Comparison of ENCODE assay signal across 8 mouse cellular contexts in genomic region chr9:108569381-108570206, GRCm38 (mm10). TPM values are rescaled to one million over a fixed set of nuclear protein-coding genes. Genes with fewer than 3 reads are reported as not detected.
DNase-seq lines count a peak whose midpoint lies in the region; ATAC-seq and TF ChIP-seq lines count a peak whose summit lies in the region.

Gene Dalrd3, plus strand, starts transcription at chr9:108569886.

- TF ChIP-seq CTCF in ES-Bruce4 (IDR thresholded peaks at IDR 0.05; ENCODE audit: low read depth, low read length): no peak
- TF ChIP-seq CTCF in heart, postnatal 0 days (IDR thresholded peaks at IDR 0.05; ENCODE audit: low read depth): no peak
- no peak for TF ChIP-seq CTCF in lung, adult 2 months (IDR thresholded peaks at IDR 0.05; ENCODE audit: insufficient read depth, low read length)

- H3K36me3 ChIP-seq in ES-Bruce4 (ENCODE audit: control insufficient read depth, insufficient read depth, low read length, poor library complexity, severe bottlenecking): peaks cover 23% of the 10 kb centered on the region
- H3K36me3 ChIP-seq in forebrain, embryonic 12.5 days (replicated peaks): peaks cover 56% of the 10 kb centered on the region
- peaks cover 40% of the 10 kb centered on the region for H3K36me3 ChIP-seq in heart, postnatal 0 days (replicated peaks; ENCODE audit: control insufficient read depth, insufficient read depth, low read length)

- peak within 1 kb of the TSS; percentile 99 for H3K4me2 ChIP-seq in forebrain, embryonic 12.5 days
- H3K4me2 ChIP-seq in heart, postnatal 0 days (ENCODE audit: low read depth, low read length): peak within 1 kb of the TSS; percentile 97

- TF ChIP-seq POLR2A in ES-Bruce4 (IDR thresholded peaks at IDR 0.05; ENCODE audit: insufficient read depth, low read length): no peak
- TF ChIP-seq POLR2A in lung, adult 2 months (IDR thresholded peaks at IDR 0.05; ENCODE audit: borderline replicate concordance, extremely low read depth, low read depth, low read length): peak; percentile 53; the same call in 1 of the 2 replicates

- H3K9ac ChIP-seq in ES-Bruce4 (ENCODE audit: low read depth, poor library complexity, severe bottlenecking): peak within 1 kb of the TSS; percentile 69
- H3K9ac ChIP-seq in forebrain, embryonic 12.5 days: peak within 1 kb of the TSS; percentile 64
- H3K9ac ChIP-seq in heart, postnatal 0 days (replicated peaks; ENCODE audit: low read depth, low read length): peak within 1 kb of the TSS; percentile 55

- TF ChIP-seq EP300 in ES-Bruce4 (IDR thresholded peaks at IDR 0.05; ENCODE audit: insufficient read depth, low read depth, low read length): no peak
- TF ChIP-seq EP300 in heart, postnatal 0 days (IDR thresholded peaks at IDR 0.05; ENCODE audit: low read depth): no peak

- no peaks in the 10 kb centered on the region for H3K9me3 ChIP-seq in ES-Bruce4 (replicated peaks; ENCODE audit: control insufficient read depth, insufficient read depth, low read length, poor library complexity, severe bottlenecking)
- H3K9me3 ChIP-seq in forebrain, embryonic 12.5 days: no peaks in the 10 kb centered on the region
- no peaks in the 10 kb centered on the region for H3K9me3 ChIP-seq in heart, postnatal 0 days (replicated peaks; ENCODE audit: control insufficient read depth, low read length)

- peak within 1 kb of the TSS; percentile 91; the same call in 1 of the 2 replicates for H3K27ac ChIP-seq in ES-Bruce4 (ENCODE audit: insufficient read depth, low read length)
- peak within 1 kb of the TSS; percentile 75 for H3K27ac ChIP-seq in forebrain, embryonic 12.5 days
- H3K27ac ChIP-seq in heart, postnatal 0 days (ENCODE audit: low read depth): peak within 1 kb of the TSS; percentile 95

- peaks cover 10% of the 10 kb centered on the region for H3K4me1 ChIP-seq in ES-Bruce4 (ENCODE audit: control insufficient read depth, insufficient read depth, low read length)
- H3K4me1 ChIP-seq in forebrain, embryonic 12.5 days: peaks cover 61% of the 10 kb centered on the region
- peaks cover 34% of the 10 kb centered on the region for H3K4me1 ChIP-seq in heart, postnatal 0 days (ENCODE audit: control insufficient read depth, insufficient read depth)
- H3K4me1 ChIP-seq in lung, adult 2 months (ENCODE audit: control insufficient read depth, insufficient read depth, low read length): 0 out of 2 replicates have a peak, but pooled peaks cover 4% of the 10 kb centered on the region

- DNase-seq in c-Kit-positive CD71-positive TER-119-positive erythroid progenitor cells, embryonic 14.5 days (ENCODE audit: low spot score): peak; percentile 91
- DNase-seq in heart, postnatal 0 days (ENCODE audit: low spot score): peak; percentile 95
- peak; percentile 94 to 97 for DNase-seq in kidney, postnatal 4 days
- peak; percentile 78 for DNase-seq in lung, adult 2 months
- peak; percentile 85 to 88 for DNase-seq in thymus, adult 18-20 months

- 5% methylated on average over 42 of the region's 42 CpGs for whole genome bisulfite sequencing in forebrain, embryonic 12.5 days
- 6% methylated on average over 42 of the region's 42 CpGs for WGBS in heart, postnatal 0 days
- WGBS in lung, adult 2 months: 5% methylated on average over 42 of the region's 42 CpGs

- H3K27me3 ChIP-seq in ES-Bruce4 (ENCODE audit: control insufficient read depth, insufficient read depth, low read length, poor library complexity, severe bottlenecking): no peaks in the 10 kb centered on the region
- H3K27me3 ChIP-seq in forebrain, embryonic 12.5 days: no peaks in the 10 kb centered on the region
- no peaks in the 10 kb centered on the region for H3K27me3 ChIP-seq in heart, postnatal 0 days (ENCODE audit: control insufficient read depth, insufficient read depth, low read length)

- H3K4me3 ChIP-seq in ES-Bruce4 (ENCODE audit: low read depth, low read length): peak within 1 kb of the TSS; percentile 90
- H3K4me3 ChIP-seq in forebrain, embryonic 12.5 days (replicated peaks): peak within 1 kb of the TSS; percentile 63
- H3K4me3 ChIP-seq in heart, postnatal 0 days (ENCODE audit: low read depth, low read length): peak within 1 kb of the TSS; percentile 68
- H3K4me3 ChIP-seq in lung, adult 2 months (replicated peaks; ENCODE audit: extremely low read depth, low read depth, low read length): peak within 1 kb of the TSS; percentile 49

- ATAC-seq in forebrain, embryonic 12.5 days (ENCODE audit: low FRiP score): peak; percentile 71
- ATAC-seq in heart, postnatal 0 days (ENCODE audit: insufficient read depth, low read depth): peak; percentile 58
- ATAC-seq in neutrophil, adult 5-6 weeks (ENCODE audit: extremely low read depth, insufficient number of reproducible peaks, low FRiP score, poor library complexity, severe bottlenecking): peak; percentile 45

RNA-seq across cellular contexts. Expression of gene Dalrd3, which starts in this region (rescaled TPM):
- polyA plus RNA-seq in ES-Bruce4 (2011; ENCODE audit: insufficient read depth, insufficient read length, low read depth, missing spikeins): 32.7 and 38.9 TPM in 2 replicates
- 225 and 235 TPM in 2 replicates for polyA plus RNA-seq in forebrain, embryonic 12.5 days (2016; fragmentation: Nextera tagmentation; extraction: Ambion mirVana)
- total RNA-seq in heart, postnatal 0 days (2014; rRNA removed; ENCODE audit: low replicate concordance): 54.0 and 71.1 TPM in 2 replicates
- 38.3 and 39.6 TPM in 2 replicates for polyA plus RNA-seq in heart, postnatal 0 days (2015; fragmentation: Nextera tagmentation; extraction: Ambion mirVana)
- 183 and 199 TPM in 2 replicates for polyA plus RNA-seq in lung, adult 2 months (2012; rRNA removed)
- total RNA-seq in neutrophil, adult 5-6 weeks (2017): 70.9 and 104 TPM in 2 replicates

Comparison
In these comparisons a context has a peak if more than half of its experiments do, and no peak if none do; other contexts are left out.
1. Peak in every context shown above with its lines: DNase-seq, ATAC-seq, H3K4me3 ChIP-seq and H3K27ac ChIP-seq.